17 mouse cellular contexts compared by ENCODE assay signal in the genomic region with DNA sequence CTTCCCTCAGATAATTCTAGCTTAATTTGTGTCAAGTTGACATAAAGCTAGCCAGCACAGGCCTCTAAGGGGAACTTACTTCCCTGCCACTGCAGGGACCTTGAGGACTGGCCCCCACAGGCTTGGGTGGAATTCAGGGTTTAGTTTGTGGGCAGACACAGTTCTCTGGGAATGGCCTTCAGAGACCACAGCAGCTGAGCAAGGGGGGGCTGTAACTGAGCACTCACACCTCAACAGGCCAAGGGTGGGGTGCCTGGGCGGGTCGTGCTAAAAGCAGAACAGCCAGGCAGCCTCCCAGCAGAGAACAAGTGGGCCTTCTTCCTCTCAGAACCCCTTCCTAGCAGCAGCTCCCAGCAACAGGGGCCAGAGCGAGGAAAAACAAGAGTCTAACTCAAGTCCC.
"Had no signal": no experiment of that assay in that cellular context is flagged by ENCODE, and none has a peak within 500 bp of the region (broad histone marks: within the 10 kb centered on the region; RNA-seq: fewer than 3 reads in every experiment).

No protein-coding gene starts in this region.

- H3K36me3 ChIP-seq: liver, embryonic 15.5 days; midbrain, embryonic 15.5 days; neural tube, embryonic 13.5 days had no signal

- H3K9me3 ChIP-seq: liver, embryonic 15.5 days; midbrain, embryonic 15.5 days; neural tube, embryonic 13.5 days had no signal

- H3K27me3 ChIP-seq: liver, embryonic 15.5 days; midbrain, embryonic 15.5 days; neural tube, embryonic 13.5 days had no signal

- H3K27ac ChIP-seq: kidney, postnatal 0 days; liver, embryonic 15.5 days; midbrain, embryonic 15.5 days; neural tube, embryonic 13.5 days; stomach, postnatal 0 days had no signal

- H3K4me1 ChIP-seq: liver, embryonic 15.5 days; midbrain, embryonic 15.5 days; neural tube, embryonic 13.5 days had no signal

- DNase-seq: kidney, adult 8-10 months; kidney, postnatal 36 days; layer of hippocampus, adult 9-11 months; lung, adult 2 months; lung, postnatal 36 days; right cerebral cortex, adult 18-20 months; right cerebral cortex, postnatal 25 days; thymus, postnatal 4 days had no signal

- H3K9ac ChIP-seq: liver, embryonic 15.5 days; midbrain, embryonic 15.5 days; neural tube, embryonic 13.5 days had no signal

- H3K4me3 ChIP-seq: liver, embryonic 15.5 days; megakaryocyte, embryonic 14.5 days; midbrain, embryonic 15.5 days; neural tube, embryonic 13.5 days had no signal

- ATAC-seq: lung, postnatal 0 days; midbrain, embryonic 15.5 days had no signal

- H3K4me2 ChIP-seq: liver, embryonic 11.5 days; liver, embryonic 15.5 days; midbrain, embryonic 11.5 days; midbrain, embryonic 15.5 days; neural tube, embryonic 13.5 days had no signal
